Mouse (Mus musculus) forebrain, embryonic 13.5 days (tissue): ENCODE data around the gene Shroom2. TPM values are rescaled to one million over a fixed set of nuclear protein-coding genes. Genes with fewer than 3 reads are reported as not detected.

Experiments used
- ATAC-seq: fragments of 200-750 bp; cut with Nextera tagmentation; 2 replicates; pipeline ENCODE4 v1.8.0; 2017
- H3K27ac ChIP-seq: fragments of 300-500 bp; sonication (generic); 2 replicates; pipeline ENCODE4 v1.5.1; 2015; ENCODE audit warnings: inconsistent platforms, mild to moderate bottlenecking, moderate library complexity
- H3K27me3 ChIP-seq: fragments of 300-500 bp; sonication (generic); 2 replicates; pipeline ENCODE4 v1.6.1; 2015; ENCODE audit warnings: mild to moderate bottlenecking, inconsistent platforms
- H3K36me3 ChIP-seq: fragments of 300-500 bp; sonication (generic); 2 replicates; pipeline ENCODE4 v1.6.1; 2015; ENCODE audit warnings: mild to moderate bottlenecking, inconsistent platforms; ENCODE audit not compliant: poor library complexity, severe bottlenecking
- H3K4me1 ChIP-seq: fragments of 300-500 bp; sonication (generic); 2 replicates; pipeline ENCODE4 v1.6.1; 2015; ENCODE audit warnings: inconsistent platforms
- H3K4me2 ChIP-seq: fragments of 300-500 bp; sonication (generic); 2 replicates; pipeline ENCODE4 v1.6.1; 2015; ENCODE audit warnings: inconsistent platforms, mild to moderate bottlenecking, moderate library complexity
- H3K4me3 ChIP-seq: fragments of 300-500 bp; sonication (generic); 2 replicates; pipeline ENCODE4 v1.5.1; 2015; ENCODE audit warnings: mild to moderate bottlenecking, inconsistent platforms
- H3K9ac ChIP-seq: fragments of 300-500 bp; sonication (generic); 2 replicates; pipeline ENCODE4 v1.6.1; 2015; ENCODE audit warnings: mild to moderate bottlenecking, inconsistent platforms
- H3K9me3 ChIP-seq: fragments of 300-500 bp; sonication (generic); replicated peaks from 2 replicates; pipeline ENCODE4 v1.6.1; 2016; ENCODE audit warnings: inconsistent platforms
- WGBS: fragments of 180-500 bp; shearing (Covaris S2); methylation state at CpG from one replicate; pipeline ENCODE4 v1.1.7; 2015; 5-methylcytosine and 5-hydroxymethylcytosine counted together
- polyA plus RNA-seq: library from polyadenylated mRNA; unstranded; fragments of >200 nt; fragmentation: Nextera tagmentation; extraction: Ambion mirVana; gene quantifications from 2 replicates; pipeline ENCODE4 v1.2.1, GENCODE M21; 2015

The Shroom2 gene
- polyA plus RNA-seq, 1 experiment from 2014 or later, result 17.3 TPM

GRCm38 (mm10) chrX:152679190-152679814 is 90.0 kb downstream of the Shroom2 start:
- 65% methylated on average over 2 of the region's 2 CpGs for WGBS
- H3K4me2 ChIP-seq, result no peak overlapping the region

GRCm38 (mm10) chrX:152676357-152676756 is 92.9 kb downstream of the Shroom2 start:
- ATAC-seq, result no peak
- no peaks in the 10 kb centered on the region for H3K27me3 ChIP-seq
- 52% methylated on average over 3 of the region's 3 CpGs for WGBS
- H3K9me3 ChIP-seq, result no peaks in the 10 kb centered on the region
- no peaks in the 10 kb centered on the region for H3K4me1 ChIP-seq
- H3K4me2 ChIP-seq, result no peak overlapping the region
- no peak overlapping the region for H3K9ac ChIP-seq
- H3K4me3 ChIP-seq, result no peak overlapping the region
- no peaks in the 10 kb centered on the region for H3K36me3 ChIP-seq
- H3K27ac ChIP-seq, result no peak overlapping the region

More at GRCm38 (mm10) chrX:152679190-152679814, 90.0 kb downstream of the Shroom2 start:
- Histone ChIP-seq H3K4me1 (no peaks in the 10 kb centered on the region), H3K36me3 (no peaks in the 10 kb centered on the region), H3K9me3 (no peaks in the 10 kb centered on the region), H3K27me3 (no peaks in the 10 kb centered on the region), H3K9ac (no peak overlapping the region), H3K27ac (no peak overlapping the region), H3K4me3 (no peak overlapping the region)
- no peak for ATAC-seq

GRCm38 (mm10) chrX:152673431-152673830 is 95.8 kb downstream of the Shroom2 start:
- ATAC-seq, result no peak
- WGBS, result 90% methylated on average over 3 of the region's 3 CpGs
- no peak overlapping the region for H3K9ac ChIP-seq
- no peak overlapping the region for H3K4me3 ChIP-seq
- no peaks in the 10 kb centered on the region for H3K4me1 ChIP-seq
- H3K27ac ChIP-seq, result no peak overlapping the region
- H3K27me3 ChIP-seq, result no peaks in the 10 kb centered on the region
- H3K4me2 ChIP-seq, result no peak overlapping the region
- no peaks in the 10 kb centered on the region for H3K36me3 ChIP-seq
- no peaks in the 10 kb centered on the region for H3K9me3 ChIP-seq

DNA sequence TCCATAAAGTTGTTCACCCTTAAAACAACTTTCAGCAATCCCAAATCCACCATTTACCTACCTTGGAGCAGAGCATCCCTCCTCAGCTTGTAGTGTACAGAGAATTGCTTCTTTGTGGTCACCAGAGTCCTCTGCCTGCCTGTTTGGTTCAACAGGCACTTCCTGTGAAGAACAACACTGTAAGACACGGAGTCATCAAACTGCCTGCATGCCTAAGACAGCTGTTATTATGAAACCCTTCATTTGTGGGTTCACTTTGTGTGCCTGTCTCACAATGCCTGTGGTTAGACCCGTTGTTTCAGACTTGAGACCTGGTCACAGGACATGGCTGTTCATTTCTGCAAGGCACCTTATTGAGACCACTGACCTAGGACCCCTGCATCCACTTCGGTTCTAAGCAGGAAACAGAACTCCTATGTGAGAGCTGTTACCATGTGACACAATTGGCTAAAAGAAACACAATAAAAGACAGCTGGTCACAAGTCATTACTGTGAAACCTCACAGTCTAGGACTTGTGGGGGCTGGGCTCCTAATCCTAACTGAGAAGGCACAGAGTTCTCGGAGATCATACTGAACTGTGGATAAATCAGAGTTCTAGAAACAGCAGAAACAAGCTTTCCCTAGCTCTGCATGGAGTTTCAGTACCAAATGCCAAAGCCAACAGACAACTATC is 111.8 kb downstream of the Shroom2 start:
- Histone ChIP-seq H3K9me3 (no peaks in the 10 kb centered on the region), H3K9ac (no peak overlapping the region), H3K36me3 (no peaks in the 10 kb centered on the region), H3K4me1 (0 out of 2 replicates have a peak, but pooled peaks cover 7% of the 10 kb centered on the region), H3K27me3 (peaks cover 42% of the 10 kb centered on the region; the same call in 1 of the 2 replicates), H3K4me3 (no peak overlapping the region), H3K27ac (no peak overlapping the region; the same call in 1 of the 2 replicates), H3K4me2 (no peak overlapping the region)
- WGBS, result 46% methylated on average over 4 of the region's 4 CpGs
- no peak for ATAC-seq

DNA sequence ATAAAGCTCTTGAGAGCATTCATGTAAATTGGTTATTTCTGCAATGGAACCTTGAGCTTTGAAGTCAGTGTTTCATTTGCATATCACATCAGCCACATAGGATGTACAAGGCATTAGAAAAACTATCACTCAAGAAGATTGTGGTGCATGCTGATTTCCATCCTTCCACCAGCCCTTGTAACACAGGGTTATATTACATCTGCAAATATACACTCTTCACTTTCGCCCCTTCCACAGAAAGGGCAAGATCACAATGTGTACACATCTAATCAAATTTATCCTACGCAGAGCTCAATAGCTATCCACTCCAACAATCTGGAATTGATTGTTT is 112.7 kb downstream of the Shroom2 start:
- Histone ChIP-seq H3K27ac (peak overlapping the region; percentile 61), H3K36me3 (no peaks in the 10 kb centered on the region), H3K4me3 (no peak overlapping the region), H3K9me3 (no peaks in the 10 kb centered on the region), H3K4me1 (0 out of 2 replicates have a peak, but pooled peaks cover 7% of the 10 kb centered on the region), H3K27me3 (peaks cover 43% of the 10 kb centered on the region; the same call in 1 of the 2 replicates), H3K9ac (no peak overlapping the region), H3K4me2 (no peak overlapping the region)
- ATAC-seq, result peak; percentile 30; the same call in 1 of the 2 replicates
- 77% methylated on average over 2 of the region's 2 CpGs for WGBS

DNA sequence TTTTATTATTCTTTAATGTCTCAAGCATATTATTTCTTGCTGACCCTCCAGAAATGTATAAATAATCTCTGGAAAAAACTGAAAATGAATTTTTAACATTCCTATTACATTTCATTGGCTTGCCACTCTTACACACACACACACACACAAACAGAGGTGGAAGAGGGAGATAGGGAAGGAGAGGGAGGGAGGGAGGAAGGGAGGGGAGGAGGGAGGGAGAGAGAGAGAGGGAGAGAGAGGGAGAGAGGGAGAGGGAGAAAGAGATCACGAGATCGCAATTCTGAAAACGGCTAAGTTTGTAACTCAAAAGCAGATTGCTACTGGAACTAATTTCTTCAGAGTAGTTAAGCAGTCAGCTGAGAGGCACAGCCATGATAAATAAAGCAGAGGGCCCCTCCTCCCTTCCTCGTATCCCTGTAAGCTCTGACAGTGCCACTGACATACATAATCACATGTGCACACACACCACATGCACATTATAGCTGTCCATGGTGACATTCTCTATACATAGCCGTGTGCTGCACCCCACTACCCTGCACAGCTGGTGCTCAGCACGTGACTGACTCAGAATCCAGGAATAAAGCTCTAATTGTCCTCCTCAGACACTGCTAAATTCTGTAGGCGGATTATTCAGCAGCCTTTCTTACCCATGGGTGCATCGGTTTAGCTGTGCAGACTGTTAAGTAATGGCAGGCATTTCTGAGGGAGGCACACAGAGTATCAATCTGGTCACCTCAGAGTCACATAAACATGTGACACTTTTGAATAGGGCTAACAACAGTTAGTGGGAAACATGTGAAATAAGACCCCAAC is 113.3 kb downstream of the Shroom2 start:
- H3K9ac ChIP-seq, result no peak overlapping the region
- H3K4me3 ChIP-seq, result no peak overlapping the region
- peak overlapping the region; percentile 61 for H3K27ac ChIP-seq
- no peaks in the 10 kb centered on the region for H3K36me3 ChIP-seq
- ATAC-seq, result peak; percentile 96
- H3K4me2 ChIP-seq, result peak overlapping the region; percentile 37
- 19% methylated on average over 8 of the region's 8 CpGs for WGBS
- H3K27me3 ChIP-seq, result peaks cover 37% of the 10 kb centered on the region; the same call in 1 of the 2 replicates
- H3K4me1 ChIP-seq, result 0 out of 2 replicates have a peak, but pooled peaks cover 7% of the 10 kb centered on the region
- H3K9me3 ChIP-seq, result no peaks in the 10 kb centered on the region

- no peaks in the 10 kb centered on the region for H3K36me3 ChIP-seq
- no peak overlapping the region for H3K4me3 ChIP-seq
Measured at GRCm38 (mm10) chrX:152652676-152653075, 116.6 kb downstream of the Shroom2 start.

GRCm38 (mm10) chrX:152644827-152645226 is 124.4 kb downstream of the Shroom2 start:
- Histone ChIP-seq H3K4me3 (no peak overlapping the region), H3K4me1 (peaks cover 8% of the 10 kb centered on the region; the same call in 1 of the 2 replicates), H3K36me3 (no peaks in the 10 kb centered on the region), H3K9me3 (no peaks in the 10 kb centered on the region), H3K27me3 (peaks cover 3% of the 10 kb centered on the region; the same call in 1 of the 2 replicates), H3K4me2 (no peak overlapping the region), H3K9ac (no peak overlapping the region), H3K27ac (no peak overlapping the region)
- ATAC-seq, result no peak
- WGBS, result 19% methylated on average over 4 of the region's 4 CpGs

More at GRCm38 (mm10) chrX:152652676-152653075, 116.6 kb downstream of the Shroom2 start:
- Histone ChIP-seq H3K27me3 (peaks cover 16% of the 10 kb centered on the region; the same call in 1 of the 2 replicates), H3K9me3 (no peaks in the 10 kb centered on the region), H3K27ac (no peak overlapping the region), H3K4me1 (0 out of 2 replicates have a peak, but pooled peaks cover 7% of the 10 kb centered on the region), H3K4me2 (no peak overlapping the region), H3K9ac (no peak overlapping the region)
- ATAC-seq, result no peak
- 71% methylated on average over 2 of the region's 2 CpGs for WGBS

DNA sequence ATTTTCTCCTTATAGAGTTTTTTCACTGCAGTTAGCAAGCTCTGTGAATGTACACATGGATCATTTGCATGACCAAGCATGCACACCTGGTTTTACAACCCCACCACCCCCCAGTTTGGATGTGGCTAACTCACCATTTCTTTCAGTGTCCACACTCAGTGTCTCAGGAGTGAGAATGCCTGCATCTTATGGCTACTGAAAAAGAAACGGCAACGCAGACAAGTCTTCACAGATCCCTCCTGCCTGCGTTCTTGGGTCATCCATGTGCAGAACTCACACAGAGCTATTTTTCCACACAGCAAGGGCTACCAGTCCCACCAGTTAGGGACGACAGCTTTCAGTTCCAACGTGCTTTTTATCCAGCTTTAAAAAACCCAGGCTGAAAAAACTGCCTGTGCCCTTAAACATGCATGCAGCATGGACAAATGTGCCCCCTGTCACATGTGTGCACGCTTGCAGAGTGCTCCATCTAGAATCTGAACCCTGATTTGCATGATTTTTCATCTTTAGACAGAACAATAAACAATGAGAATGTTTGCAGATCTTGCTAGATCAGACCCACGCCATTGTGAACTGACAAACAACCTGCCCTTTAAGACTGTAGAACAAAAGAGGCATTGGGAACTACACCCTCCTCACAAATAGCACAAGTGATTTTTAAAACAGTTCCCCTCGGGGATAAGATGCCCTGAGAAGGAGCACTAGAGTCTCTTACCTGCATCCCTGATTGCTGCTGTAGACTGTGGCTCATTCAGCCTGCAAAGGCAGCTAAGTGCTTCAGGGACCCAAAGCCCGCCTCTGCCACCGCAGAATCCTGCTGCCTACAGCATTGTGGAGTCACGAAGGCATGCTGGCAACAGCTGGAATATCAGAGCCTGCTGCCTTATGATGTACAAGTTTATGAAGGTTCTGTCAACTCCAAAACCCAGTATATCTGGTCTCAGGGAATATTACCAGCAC is 125.3 kb downstream of the Shroom2 start:
- Histone ChIP-seq H3K27me3 (peaks cover 3% of the 10 kb centered on the region; the same call in 1 of the 2 replicates), H3K36me3 (no peaks in the 10 kb centered on the region), H3K9ac (peak overlapping the region; percentile 43), H3K9me3 (no peaks in the 10 kb centered on the region), H3K4me3 (peak overlapping the region; percentile 28), H3K4me1 (peaks cover 8% of the 10 kb centered on the region; the same call in 1 of the 2 replicates), H3K27ac (peak overlapping the region; percentile 54), H3K4me2 (peak overlapping the region; percentile 41)
- WGBS, result 28% methylated on average over 11 of the region's 11 CpGs
- ATAC-seq, result 0 out of 2 replicates have a peak, but pooled peaks have one; percentile 51

DNA sequence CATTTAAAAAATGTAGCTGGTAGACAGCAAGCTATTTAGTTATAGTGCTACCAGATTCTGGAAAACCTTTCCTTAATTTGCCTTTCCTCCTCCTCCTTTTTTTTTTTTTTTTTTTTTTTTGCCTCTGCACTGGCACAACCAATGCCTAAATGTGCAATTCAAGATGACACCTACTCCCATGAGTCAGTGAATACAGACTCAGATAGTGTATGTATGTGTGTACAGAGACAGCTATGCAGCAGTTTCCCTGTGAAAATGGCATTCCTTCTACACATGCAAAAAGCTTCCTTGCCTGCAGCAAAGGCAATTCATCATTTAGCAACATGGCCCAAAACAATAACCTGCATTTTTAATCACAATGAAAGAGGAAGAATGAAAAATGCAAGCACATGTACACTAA is 126.1 kb downstream of the Shroom2 start:
- Histone ChIP-seq H3K36me3 (no peaks in the 10 kb centered on the region), H3K4me2 (no peak overlapping the region), H3K4me3 (peak overlapping the region; percentile 28; the same call in 1 of the 2 replicates), H3K27ac (no peak overlapping the region; the same call in 1 of the 2 replicates), H3K9me3 (no peaks in the 10 kb centered on the region), H3K27me3 (peaks cover 3% of the 10 kb centered on the region; the same call in 1 of the 2 replicates), H3K9ac (no peak overlapping the region), H3K4me1 (peaks cover 8% of the 10 kb centered on the region; the same call in 1 of the 2 replicates)
- 0 out of 2 replicates have a peak, but pooled peaks have one; percentile 66 for ATAC-seq

GRCm38 (mm10) chrX:152642627-152643026 is 126.6 kb downstream of the Shroom2 start:
- Histone ChIP-seq H3K4me1 (peaks cover 8% of the 10 kb centered on the region; the same call in 1 of the 2 replicates), H3K27me3 (peaks cover 3% of the 10 kb centered on the region; the same call in 1 of the 2 replicates), H3K4me3 (0 out of 2 replicates have a peak overlapping the region, but pooled peaks have one; percentile 2), H3K27ac (no peak overlapping the region), H3K4me2 (peak overlapping the region; percentile 30), H3K36me3 (no peaks in the 10 kb centered on the region), H3K9ac (no peak overlapping the region), H3K9me3 (no peaks in the 10 kb centered on the region)
- peak; percentile 27; the same call in 1 of the 2 replicates for ATAC-seq
- WGBS, result 69% methylated on average over 2 of the region's 2 CpGs
